Mouse (Mus musculus) liver, embryonic 12.5 days (tissue): ENCODE measurements around the gene Tenm3. TPM values are rescaled to one million over a fixed set of nuclear protein-coding genes. Genes with fewer than 3 reads are reported as not detected.
A peak's percentile ranks its signal among the peaks of the same experiment; 100 is the strongest.

Experiments
- ATAC-seq: fragments of 200-750 bp; cut with Nextera tagmentation; 2 replicates; pipeline ENCODE4 v1.8.0; 2017; ENCODE audit warnings: moderate number of reproducible peaks, mild to moderate bottlenecking, moderate library complexity
- H3K27ac ChIP-seq: fragments of 300-500 bp; sonication (generic); 2 replicates; pipeline ENCODE4 v1.5.1; 2016; ENCODE audit warnings: mild to moderate bottlenecking
- H3K27me3 ChIP-seq: fragments of 300-500 bp; sonication (generic); replicated peaks from 2 replicates; pipeline ENCODE4 v1.6.1; 2016; ENCODE audit warnings: mild to moderate bottlenecking, moderate library complexity
- H3K36me3 ChIP-seq: fragments of 300-500 bp; sonication (generic); 2 replicates; pipeline ENCODE4 v1.6.1; 2016; ENCODE audit warnings: mild to moderate bottlenecking, moderate library complexity
- H3K4me1 ChIP-seq: fragments of 300-500 bp; sonication (generic); 2 replicates; pipeline ENCODE4 v1.6.1; 2016
- H3K4me2 ChIP-seq: fragments of 300-500 bp; sonication (generic); 2 replicates; pipeline ENCODE4 v1.6.1; 2016; ENCODE audit warnings: mild to moderate bottlenecking, moderate library complexity
- H3K4me3 ChIP-seq: fragments of 300-500 bp; sonication (generic); 2 replicates; pipeline ENCODE4 v1.5.1; 2016; ENCODE audit warnings: mild to moderate bottlenecking, moderate library complexity
- H3K9ac ChIP-seq: fragments of 300-500 bp; sonication (generic); 2 replicates; pipeline ENCODE4 v1.6.1; 2016; ENCODE audit warnings: mild to moderate bottlenecking, moderate library complexity
- H3K9me3 ChIP-seq: fragments of 300-500 bp; sonication (generic); replicated peaks from 2 replicates; pipeline ENCODE4 v1.6.1; 2016; ENCODE audit warnings: mild to moderate bottlenecking, moderate library complexity
- WGBS: fragments of 180-500 bp; shearing (Covaris S2); methylation state at CpG from one replicate; pipeline ENCODE4 v1.1.7; 2016; ENCODE audit not compliant: insufficient replicate concordance; 5-methylcytosine and 5-hydroxymethylcytosine counted together
- polyA plus RNA-seq: library from polyadenylated mRNA; unstranded; fragments of >200 nt; fragmentation: Nextera tagmentation; extraction: Ambion mirVana; gene quantifications from 2 replicates; pipeline ENCODE4 v1.2.1, GENCODE M21; 2016

The Tenm3 gene
- polyA plus RNA-seq, result 5.3 and 5.9 TPM in 2 replicates

- H3K27ac ChIP-seq, result peak within 1 kb of the TSS; percentile 36; the same call in 1 of the 2 replicates
- H3K9me3 ChIP-seq, result no peaks in the 10 kb centered on the region
- H3K4me1 ChIP-seq, result no peaks in the 10 kb centered on the region
- H3K9ac ChIP-seq, result peak within 1 kb of the TSS; percentile 46; the same call in 1 of the 2 replicates
- under 1% methylated on average over 19 of the region's 19 CpGs for WGBS
- H3K4me2 ChIP-seq, result peak within 1 kb of the TSS; percentile 65
- ATAC-seq, result no peak
- H3K36me3 ChIP-seq, result no peaks in the 10 kb centered on the region
- peaks cover 59% of the 10 kb centered on the region for H3K27me3 ChIP-seq
- peak within 1 kb of the TSS; percentile 61 for H3K4me3 ChIP-seq
Measured at GRCm38 (mm10) chr8:48843931-48844285, at the start of gene Tenm3. Gene Tenm3 (minus strand): TSS chr8:48843951.

GRCm38 (mm10) chr8:48890216-48890765, 46.5 kb upstream of the Tenm3 start:
- Histone ChIP-seq H3K9me3 (no peaks in the 10 kb centered on the region), H3K9ac (no peak overlapping the region)
- 64% methylated on average over 7 of the region's 7 CpGs for WGBS

GRCm38 (mm10) chr8:48884270-48884669, 40.5 kb upstream of the Tenm3 start:
- H3K9ac ChIP-seq, result no peak overlapping the region
- no peak for ATAC-seq
- H3K4me2 ChIP-seq, result no peak overlapping the region
- H3K4me3 ChIP-seq, result no peak overlapping the region
- H3K27me3 ChIP-seq, result no peaks in the 10 kb centered on the region
- no peaks in the 10 kb centered on the region for H3K4me1 ChIP-seq
- no peaks in the 10 kb centered on the region for H3K9me3 ChIP-seq
- 75% methylated on average over 4 of the region's 4 CpGs for WGBS
- H3K27ac ChIP-seq, result no peak overlapping the region
- H3K36me3 ChIP-seq, result no peaks in the 10 kb centered on the region

More at GRCm38 (mm10) chr8:48890216-48890765, 46.5 kb upstream of the Tenm3 start:
- Histone ChIP-seq H3K4me1 (no peaks in the 10 kb centered on the region), H3K4me2 (no peak overlapping the region), H3K36me3 (no peaks in the 10 kb centered on the region), H3K4me3 (no peak overlapping the region), H3K27ac (no peak overlapping the region), H3K27me3 (no peaks in the 10 kb centered on the region)
- no peak for ATAC-seq

GRCm38 (mm10) chr8:48880585-48880984, 36.8 kb upstream of the Tenm3 start:
- no peak overlapping the region for H3K4me3 ChIP-seq
- H3K4me2 ChIP-seq, result no peak overlapping the region
- WGBS, result 59% methylated on average over 5 of the region's 5 CpGs
- no peak overlapping the region for H3K9ac ChIP-seq
- H3K27me3 ChIP-seq, result no peaks in the 10 kb centered on the region
- ATAC-seq, result no peak
- H3K36me3 ChIP-seq, result no peaks in the 10 kb centered on the region
- H3K4me1 ChIP-seq, result no peaks in the 10 kb centered on the region
- H3K9me3 ChIP-seq, result no peaks in the 10 kb centered on the region
- H3K27ac ChIP-seq, result no peak overlapping the region

- Histone ChIP-seq H3K9me3 (no peaks in the 10 kb centered on the region), H3K4me2 (no peak overlapping the region), H3K9ac (no peak overlapping the region), H3K36me3 (no peaks in the 10 kb centered on the region), H3K27me3 (no peaks in the 10 kb centered on the region), H3K4me1 (no peaks in the 10 kb centered on the region), H3K27ac (no peak overlapping the region), H3K4me3 (no peak overlapping the region)
- ATAC-seq, result no peak
- WGBS, result 72% methylated on average over 5 of the region's 5 CpGs
Measured at GRCm38 (mm10) chr8:48865972-48866371, 22.2 kb upstream of the Tenm3 start.

- Histone ChIP-seq H3K27me3 (no peaks in the 10 kb centered on the region), H3K4me3 (no peak overlapping the region), H3K36me3 (no peaks in the 10 kb centered on the region), H3K27ac (no peak overlapping the region), H3K4me1 (no peaks in the 10 kb centered on the region), H3K9me3 (no peaks in the 10 kb centered on the region), H3K9ac (no peak overlapping the region), H3K4me2 (no peak overlapping the region)
- 58% methylated on average over 4 of the region's 4 CpGs for WGBS
- ATAC-seq, result no peak
Measured at GRCm38 (mm10) chr8:48865485-48865884, 21.7 kb upstream of the Tenm3 start.

- no peaks in the 10 kb centered on the region for H3K9me3 ChIP-seq
- WGBS, result 54% methylated on average over 8 of the region's 8 CpGs
Measured at GRCm38 (mm10) chr8:48850223-48851010, 6.7 kb upstream of the Tenm3 start.

GRCm38 (mm10) chr8:48849091-48849616, 5.4 kb upstream of the Tenm3 start:
- H3K4me3 ChIP-seq, result no peak overlapping the region
- ATAC-seq, result no peak

More at GRCm38 (mm10) chr8:48850223-48851010, 6.7 kb upstream of the Tenm3 start:
- no peak overlapping the region for H3K4me2 ChIP-seq
- H3K27ac ChIP-seq, result no peak overlapping the region
- H3K9ac ChIP-seq, result no peak overlapping the region
- H3K27me3 ChIP-seq, result peaks cover 22% of the 10 kb centered on the region
- no peak overlapping the region for H3K4me3 ChIP-seq
- ATAC-seq, result no peak
- no peaks in the 10 kb centered on the region for H3K4me1 ChIP-seq
- no peaks in the 10 kb centered on the region for H3K36me3 ChIP-seq

GRCm38 (mm10) chr8:48844961-48845360, 1.2 kb upstream of the Tenm3 start:
- Histone ChIP-seq H3K4me1 (no peaks in the 10 kb centered on the region), H3K4me3 (0 out of 2 replicates have a peak overlapping the region, but pooled peaks have one; percentile 61), H3K9ac (no peak overlapping the region), H3K4me2 (peak overlapping the region; percentile 65), H3K27ac (no peak overlapping the region), H3K9me3 (no peaks in the 10 kb centered on the region), H3K27me3 (peaks cover 59% of the 10 kb centered on the region), H3K36me3 (no peaks in the 10 kb centered on the region)
- ATAC-seq, result no peak
- 6% methylated on average over 12 of the region's 12 CpGs for WGBS

More at GRCm38 (mm10) chr8:48849091-48849616, 5.4 kb upstream of the Tenm3 start:
- Histone ChIP-seq H3K4me2 (no peak overlapping the region), H3K9me3 (no peaks in the 10 kb centered on the region), H3K9ac (no peak overlapping the region), H3K36me3 (no peaks in the 10 kb centered on the region), H3K27ac (no peak overlapping the region), H3K27me3 (peaks cover 35% of the 10 kb centered on the region), H3K4me1 (no peaks in the 10 kb centered on the region)
- 59% methylated on average over 6 of the region's 6 CpGs for WGBS

- Histone ChIP-seq H3K27ac (no peak overlapping the region), H3K36me3 (no peaks in the 10 kb centered on the region), H3K4me1 (no peaks in the 10 kb centered on the region), H3K4me3 (peak overlapping the region; percentile 61), H3K9me3 (no peaks in the 10 kb centered on the region), H3K4me2 (peak overlapping the region; percentile 65), H3K27me3 (peaks cover 59% of the 10 kb centered on the region), H3K9ac (no peak overlapping the region)
- ATAC-seq, result 0 out of 2 replicates have a peak, but pooled peaks have one; percentile 24
- WGBS, result 2% methylated on average over 14 of the region's 14 CpGs
Measured at GRCm38 (mm10) chr8:48844370-48844905, 687 bp upstream of the Tenm3 start.

GRCm38 (mm10) chr8:48842991-48843930, 490 bp downstream of the Tenm3 start:
- peak overlapping the region; percentile 61 for H3K4me3 ChIP-seq
- H3K4me1 ChIP-seq, result no peaks in the 10 kb centered on the region
- H3K4me2 ChIP-seq, result peak overlapping the region; percentile 65
- peaks cover 59% of the 10 kb centered on the region for H3K27me3 ChIP-seq
- under 1% methylated on average over 65 of the region's 93 CpGs for WGBS
- ATAC-seq, result peak; percentile 46
- H3K9ac ChIP-seq, result peak overlapping the region; percentile 46; the same call in 1 of the 2 replicates
- no peaks in the 10 kb centered on the region for H3K36me3 ChIP-seq
- H3K9me3 ChIP-seq, result no peaks in the 10 kb centered on the region
- H3K27ac ChIP-seq, result peak overlapping the region; percentile 36; the same call in 1 of the 2 replicates
